Mouse (Mus musculus): Measurements from ENCODE around the gene B4galnt3.

B4galnt3 gene

GRCm38 (mm10) chr6:120186594-120186993 lies 107.8 kb downstream of the B4galnt3 start:
- no peak for DNase-seq (ENCODE audit: low spot score)

DNA sequence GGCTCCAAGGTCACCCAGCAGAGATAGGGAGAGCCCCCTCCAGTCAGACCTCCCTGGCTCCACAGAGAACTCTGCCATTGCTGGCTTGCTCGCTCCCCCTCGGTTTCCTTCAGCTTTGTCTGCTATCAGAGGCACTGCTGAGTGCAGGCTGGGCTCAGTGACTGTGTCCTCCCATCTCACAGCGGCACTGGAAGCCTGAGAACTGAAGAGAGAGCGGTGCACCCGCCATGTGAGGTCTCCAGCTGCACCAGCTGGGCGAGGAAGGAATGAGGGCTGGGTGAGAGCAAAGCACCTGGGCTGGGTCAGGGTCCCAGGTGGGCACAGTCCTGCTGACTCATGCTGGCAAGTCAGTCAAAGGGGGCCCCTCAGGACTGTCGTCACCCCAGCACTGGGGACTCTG lies 108.6 kb downstream of the B4galnt3 start:
- no peak for DNase-seq (ENCODE audit: low spot score)

DNA sequence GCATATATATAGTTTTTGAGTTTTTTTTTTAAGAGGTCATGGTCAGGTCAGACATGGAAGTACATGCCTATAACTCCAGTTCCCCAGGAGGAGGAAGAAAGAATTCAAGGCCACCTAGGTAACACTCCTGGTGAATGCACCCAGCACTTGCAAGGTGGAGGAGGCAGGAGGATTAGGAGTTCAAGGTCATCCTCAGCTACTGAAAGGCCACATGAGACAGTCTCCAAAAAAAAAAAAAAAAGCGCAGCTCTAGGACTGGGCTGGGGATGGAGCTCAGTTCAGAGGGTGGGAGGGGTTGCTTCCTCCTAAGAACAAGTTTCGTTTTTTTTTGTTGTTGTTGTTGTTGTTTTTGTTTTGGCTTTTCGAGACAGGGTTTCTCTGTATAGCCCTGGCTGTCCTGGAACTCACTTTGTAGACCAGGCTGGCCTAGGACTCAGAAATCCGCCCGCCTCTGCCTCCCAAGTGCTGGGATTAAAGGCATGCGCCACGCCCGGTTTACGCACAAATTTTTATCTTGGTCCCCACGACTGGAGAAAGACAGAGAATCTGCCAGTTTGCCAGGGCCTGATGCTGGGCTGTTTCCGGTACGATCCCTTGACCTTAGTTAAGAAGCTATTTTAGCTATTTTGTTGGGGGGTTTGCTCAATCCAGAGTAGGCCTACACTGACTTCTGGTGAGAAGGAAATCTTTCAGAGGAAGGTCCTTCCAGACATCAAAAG lies 109.2 kb downstream of the B4galnt3 start:
- DNase-seq (ENCODE audit: low spot score) = no peak

DNA sequence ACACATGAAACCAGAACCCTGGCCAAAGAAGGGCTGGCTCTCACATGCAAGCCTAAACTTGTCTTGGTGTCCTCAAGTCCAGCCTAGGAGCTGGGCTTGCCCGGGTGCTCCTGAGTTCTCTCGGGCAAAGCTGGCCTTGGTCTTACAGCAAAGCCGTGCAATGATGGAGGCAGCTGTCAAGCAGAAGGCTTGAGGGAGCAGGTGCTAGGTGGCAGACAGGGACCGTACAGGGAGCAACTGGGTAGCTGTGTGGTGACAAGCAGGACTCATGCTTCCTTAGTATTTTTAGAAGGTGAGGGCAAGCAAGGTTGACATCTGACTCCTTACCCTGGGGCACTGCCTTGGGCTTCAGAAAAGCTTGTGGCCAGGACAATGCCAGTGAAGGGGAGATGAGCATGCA lies 110.6 kb downstream of the B4galnt3 start:
- no peak for DNase-seq (ENCODE audit: low spot score)

DNA sequence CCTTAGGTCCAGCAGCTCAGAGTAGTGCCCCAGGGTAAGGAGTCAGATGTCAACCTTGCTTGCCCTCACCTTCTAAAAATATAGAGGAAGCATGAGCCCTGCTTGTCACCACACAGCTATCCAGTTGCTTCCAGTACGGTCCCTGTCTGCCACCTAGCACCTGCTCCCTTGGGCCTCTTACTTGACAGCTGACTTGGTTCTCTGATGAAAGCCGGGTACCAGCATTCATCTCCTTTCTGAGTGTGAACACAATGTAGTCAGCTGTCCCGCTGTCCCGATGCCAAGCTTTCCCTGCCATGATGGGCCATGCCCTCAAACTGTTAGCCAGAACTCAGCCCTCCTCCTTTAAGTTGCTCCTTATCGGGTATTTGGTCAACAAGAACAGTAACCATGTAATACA lies 112.2 kb downstream of the B4galnt3 start:
- DNase-seq (ENCODE audit: low spot score) = no peak

DNA sequence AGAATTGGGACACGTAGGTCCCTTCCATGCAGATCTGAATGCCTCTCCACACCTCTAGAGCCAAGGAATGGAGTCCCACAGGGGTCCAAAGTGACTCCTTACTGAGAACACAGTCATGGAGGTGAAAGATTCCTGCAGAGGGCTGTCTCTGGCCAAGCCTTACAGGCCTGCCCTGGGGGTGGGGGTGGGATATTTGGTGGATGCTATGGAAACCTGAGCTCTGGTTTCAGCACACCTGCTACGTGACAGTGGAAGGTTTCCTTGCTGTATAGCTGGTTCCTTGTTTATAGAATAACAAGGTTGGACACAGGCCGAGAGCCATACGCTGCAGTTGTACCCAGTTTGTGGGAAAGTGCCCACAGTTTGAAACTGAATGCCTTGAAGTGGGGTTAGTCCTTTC lies 113.9 kb downstream of the B4galnt3 start:
- DNase-seq (ENCODE audit: low spot score) = no peak

DNA sequence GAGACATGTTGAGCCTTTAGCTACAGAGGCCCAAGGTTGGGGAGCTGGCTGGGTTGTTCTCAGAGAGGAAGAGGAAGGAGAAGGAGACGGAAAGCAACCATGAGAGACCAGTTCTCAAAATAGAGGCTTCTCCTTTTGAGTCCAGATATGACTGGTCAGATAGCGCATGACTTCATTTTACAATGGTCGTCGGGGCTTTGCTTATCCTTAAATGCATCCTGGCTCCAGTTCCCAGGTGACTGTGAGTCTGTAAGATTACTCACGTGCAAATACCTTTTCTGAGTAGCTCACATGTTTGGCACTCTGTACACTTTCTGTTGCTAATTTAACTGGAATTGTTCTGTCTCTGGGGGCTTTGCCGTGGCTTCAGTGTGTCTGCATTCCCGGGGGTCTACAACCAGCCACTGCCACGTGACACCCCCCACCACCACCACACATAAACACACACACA lies 114.6 kb downstream of the B4galnt3 start:
- DNase-seq (ENCODE audit: low spot score) = no peak

DNA sequence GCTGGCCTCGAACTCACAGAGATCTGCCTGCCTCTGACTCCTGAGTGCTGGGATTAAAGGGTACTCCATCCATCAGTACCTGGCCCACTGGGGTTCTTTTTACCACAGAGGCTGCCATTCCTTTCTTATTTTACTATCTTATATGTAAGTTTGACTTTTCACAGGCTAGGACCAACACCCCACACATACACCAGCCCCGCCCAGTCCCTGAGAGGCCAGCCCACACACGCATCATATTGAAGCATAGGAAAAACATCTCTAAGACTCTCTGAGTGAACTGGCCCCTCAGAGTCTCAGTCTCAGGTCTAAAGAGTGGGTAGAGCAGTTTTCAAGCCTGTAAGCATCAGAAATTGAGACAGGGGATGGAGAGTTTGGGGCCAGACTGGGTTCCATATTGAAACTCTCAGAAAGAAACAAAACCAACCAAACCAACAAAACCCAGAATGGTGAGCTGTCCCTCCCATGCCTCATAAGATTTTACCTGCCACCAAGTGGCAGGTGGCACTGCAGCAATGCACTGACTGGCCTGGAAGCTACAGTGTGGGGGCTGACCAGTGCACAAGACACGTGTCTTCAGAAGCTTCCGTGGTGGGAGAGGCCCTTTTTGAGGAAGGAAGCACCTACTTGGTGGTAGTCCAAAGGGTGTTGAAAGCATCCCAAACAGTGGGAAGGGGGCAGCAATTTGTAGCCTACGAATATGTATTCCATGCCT lies 115.2 kb downstream of the B4galnt3 start:
- no peak for DNase-seq (ENCODE audit: low spot score)

GRCm38 (mm10) chr6:120175650-120176049 lies 118.7 kb downstream of the B4galnt3 start:
- no peak for DNase-seq (ENCODE audit: low spot score)

GRCm38 (mm10) chr6:120174602-120175115 lies 119.7 kb downstream of the B4galnt3 start:
- DNase-seq (ENCODE audit: low spot score) = no peak

GRCm38 (mm10) chr6:120174028-120174601 lies 120.2 kb downstream of the B4galnt3 start:
- DNase-seq (ENCODE audit: low spot score) = no peak

GRCm38 (mm10) chr6:120172294-120173017 lies 121.9 kb downstream of the B4galnt3 start:
- DNase-seq (ENCODE audit: low spot score) = no peak

GRCm38 (mm10) chr6:120167574-120167973 lies 126.8 kb downstream of the B4galnt3 start:
- no peak for DNase-seq (ENCODE audit: low spot score)

DNA sequence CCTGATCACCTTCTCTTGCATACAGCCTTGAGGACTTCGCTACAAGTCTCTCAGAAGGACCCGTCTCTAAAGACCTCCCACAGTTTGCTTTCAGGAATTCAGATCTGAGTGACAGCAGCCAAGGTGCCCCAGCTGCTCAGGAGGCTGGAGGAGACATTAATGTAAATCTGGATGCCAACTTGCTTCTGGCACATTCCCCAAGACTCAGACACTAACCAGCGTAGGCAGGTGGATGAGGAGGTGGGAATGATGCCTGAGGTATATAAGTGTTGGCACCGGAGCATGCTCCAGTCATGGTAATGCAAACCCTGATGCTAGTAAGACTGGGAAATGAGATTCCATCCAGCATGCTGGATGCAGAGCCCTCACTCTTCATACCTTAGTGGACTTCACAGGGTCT lies 129.6 kb downstream of the B4galnt3 start:
- DNase-seq (ENCODE audit: low spot score) = no peak

GRCm38 (mm10) chr6:120162928-120163327 lies 131.4 kb downstream of the B4galnt3 start:
- no peak for DNase-seq (ENCODE audit: low spot score)

- DNase-seq (ENCODE audit: low spot score) = peak; percentile 41
Measured at GRCm38 (mm10) chr6:120159133-120159901, 135.0 kb downstream of the B4galnt3 start.

DNA sequence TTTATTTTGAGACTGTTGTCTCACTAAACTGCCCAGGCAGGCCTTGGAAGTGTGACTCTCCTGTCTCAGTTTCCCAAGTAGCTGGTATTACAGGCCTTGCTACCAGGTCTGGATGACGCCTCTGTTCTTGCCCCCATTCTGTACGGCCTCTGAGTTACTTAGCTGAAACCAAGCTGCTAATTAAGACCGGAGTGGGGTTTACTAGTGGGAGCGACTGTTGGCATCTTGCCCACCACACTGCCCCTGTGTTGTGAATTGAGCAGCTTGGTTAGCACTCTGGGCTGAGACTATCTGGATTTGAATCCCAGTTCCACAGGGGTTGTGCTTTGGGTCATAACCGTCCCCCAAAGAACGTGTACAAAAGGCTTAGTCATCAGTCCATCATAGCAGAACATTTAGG lies 136.9 kb downstream of the B4galnt3 start:
- DNase-seq (ENCODE audit: low spot score) = no peak

- DNase-seq (ENCODE audit: low spot score) = no peak
Measured at GRCm38 (mm10) chr6:120155510-120155909, 138.8 kb downstream of the B4galnt3 start.

GRCm38 (mm10) chr6:120154526-120155309 lies 139.6 kb downstream of the B4galnt3 start:
- DNase-seq (ENCODE audit: low spot score) = no peak

All from ovary, postnatal 14 days (tissue).